Mouse (Mus musculus): ENCODE data around the gene Plcd1. TPM values are rescaled to one million over a fixed set of nuclear protein-coding genes. Genes with fewer than 3 reads are reported as not detected.

The Plcd1 gene
- polyA plus RNA-seq, 1 experiment from 2014 or later = 14.9 TPM

DNA sequence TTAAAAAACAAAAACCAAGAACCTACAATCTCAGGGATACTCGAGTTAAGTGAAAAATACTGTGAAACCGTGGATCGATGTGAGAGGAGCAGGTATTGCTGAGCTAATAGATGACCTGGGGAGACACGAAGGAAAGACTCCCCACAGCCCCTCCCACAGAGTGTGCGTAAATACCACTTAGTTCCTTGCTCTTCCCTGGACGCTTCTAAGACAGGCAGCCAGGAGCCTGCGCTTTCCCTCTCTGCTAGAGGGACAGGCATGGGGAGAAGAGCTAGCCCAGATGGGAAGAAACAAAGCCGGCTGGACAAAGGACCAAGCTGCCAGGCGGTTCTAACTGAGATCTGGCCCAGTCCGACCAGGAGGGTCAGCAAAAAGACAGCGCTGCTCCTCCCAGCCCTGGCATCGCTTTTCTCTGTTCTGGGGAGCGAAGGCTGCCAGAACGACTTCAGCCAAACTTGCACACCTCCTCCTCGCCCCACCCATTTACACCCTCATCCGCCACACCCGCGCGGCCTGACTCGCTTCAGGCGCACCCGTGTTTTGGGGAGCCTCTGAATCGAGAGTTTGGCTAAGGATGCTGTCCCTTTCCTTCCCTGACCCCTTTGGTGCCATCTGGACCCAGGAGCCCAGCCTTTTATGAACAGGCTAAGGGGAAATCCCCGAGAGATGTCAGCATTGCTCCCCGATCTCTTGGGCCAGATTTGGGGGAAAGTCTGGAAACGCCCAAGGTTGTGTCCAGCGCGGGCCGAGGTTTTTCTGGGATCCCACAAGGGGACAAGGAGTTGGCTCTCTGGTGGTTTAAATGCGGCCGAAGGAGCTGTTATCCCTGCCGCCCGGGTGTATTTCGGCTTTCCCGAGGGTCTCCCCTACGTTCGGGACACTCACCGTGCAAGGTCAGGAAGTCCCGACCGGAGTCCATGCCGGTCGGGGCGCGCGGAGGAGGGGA is 556 bp downstream of the Plcd1 start:
- H3K9ac ChIP-seq (ENCODE audit: low read length) = peak overlapping the region; percentile 51
- H3K4me2 ChIP-seq (ENCODE audit: low read depth, low read length, severe bottlenecking) = peak overlapping the region; percentile 82
- H3K4me1 ChIP-seq (replicated peaks; ENCODE audit: control insufficient read depth, insufficient read depth, low read length) = peaks cover 13% of the 10 kb centered on the region; the same call in 1 of the 2 replicates
- peaks cover 31% of the 10 kb centered on the region for H3K27me3 ChIP-seq (ENCODE audit: control insufficient read depth, insufficient read depth, low read length)
- DNase-seq (ENCODE audit: low spot score) (no peak), ATAC-seq (replicated peaks; ENCODE audit: low FRiP score) (no peak)
- H3K27ac ChIP-seq (ENCODE audit: low read depth, low read length) = no peak overlapping the region
- WGBS = 2% methylated on average over 45 of the region's 45 CpGs
- peak overlapping the region; percentile 42 for H3K4me3 ChIP-seq (ENCODE audit: low read depth, low read length)
- no peaks in the 10 kb centered on the region for H3K9me3 ChIP-seq (ENCODE audit: control insufficient read depth, low read length)
- no peaks in the 10 kb centered on the region for H3K36me3 ChIP-seq (ENCODE audit: control insufficient read depth, insufficient read depth, low read length)

DNA sequence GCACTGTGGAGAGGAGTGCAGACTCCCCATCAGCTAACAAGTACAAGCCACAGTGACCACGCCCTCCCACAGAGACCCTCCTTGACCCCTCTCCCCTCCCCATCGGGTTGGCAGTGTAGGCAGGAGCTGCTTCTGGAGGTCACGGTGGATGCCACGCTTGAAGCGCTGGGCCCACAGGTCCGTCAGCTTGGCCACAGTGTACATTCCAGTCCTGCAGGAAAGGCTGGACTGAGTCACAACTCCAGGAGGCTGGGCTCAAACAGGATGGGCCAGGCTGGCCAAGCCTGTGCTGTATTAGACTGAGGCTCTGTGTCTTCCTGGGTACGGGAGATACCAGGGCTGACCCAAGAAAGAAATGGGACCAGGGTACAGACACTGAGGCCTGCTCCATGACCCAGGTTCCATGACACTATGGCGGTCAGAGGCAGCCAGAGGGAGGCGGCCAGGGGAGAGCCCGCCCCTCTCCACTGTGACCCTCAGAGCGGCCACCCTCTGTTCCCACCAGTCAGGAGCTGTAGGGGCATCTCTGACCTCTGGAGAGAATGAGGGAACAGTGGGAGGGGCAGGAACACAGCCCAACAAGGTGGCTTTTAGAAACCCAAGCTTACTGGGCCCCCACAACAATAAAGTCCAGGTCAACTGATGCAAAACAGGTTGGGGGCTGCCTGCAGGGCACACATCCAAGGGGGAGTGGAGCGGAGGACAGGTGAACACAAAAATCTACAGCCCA is 1.6 kb downstream of the Plcd1 start:
- Histone ChIP-seq H3K4me1 (replicated peaks; ENCODE audit: control insufficient read depth, insufficient read depth, low read length) (peaks cover 13% of the 10 kb centered on the region; the same call in 1 of the 2 replicates), H3K27me3 (ENCODE audit: control insufficient read depth, insufficient read depth, low read length) (peaks cover 31% of the 10 kb centered on the region)
- WGBS = 67% methylated on average over 12 of the region's 12 CpGs

DNA sequence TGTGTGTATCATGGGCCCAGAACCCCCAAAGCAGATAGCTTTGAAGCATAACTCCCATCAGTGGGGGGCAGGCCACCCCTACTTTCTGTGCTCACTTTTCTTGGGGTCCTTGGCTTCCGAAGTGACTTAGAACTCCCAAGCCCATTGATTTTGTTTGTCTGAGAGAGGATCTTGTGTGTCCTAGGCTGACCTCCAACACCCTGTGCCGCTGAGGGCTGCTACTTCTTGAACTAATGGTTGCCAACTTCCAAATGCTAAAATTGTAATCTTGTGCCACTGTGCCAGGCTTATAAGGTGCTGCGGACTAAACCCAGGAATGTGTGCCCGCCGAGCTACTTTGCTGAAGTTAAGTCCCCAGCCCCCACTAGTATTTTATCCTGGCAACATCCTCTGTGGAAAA is 2.8 kb downstream of the Plcd1 start:
- Histone ChIP-seq H3K4me2 (ENCODE audit: low read depth, low read length, severe bottlenecking) (no peak overlapping the region), H3K9ac (ENCODE audit: low read length) (no peak overlapping the region), H3K27ac (ENCODE audit: low read depth, low read length) (no peak overlapping the region), H3K9me3 (ENCODE audit: control insufficient read depth, low read length) (no peaks in the 10 kb centered on the region), H3K4me3 (ENCODE audit: low read depth, low read length) (no peak overlapping the region), H3K27me3 (ENCODE audit: control insufficient read depth, insufficient read depth, low read length) (peaks cover 31% of the 10 kb centered on the region), H3K4me1 (replicated peaks; ENCODE audit: control insufficient read depth, insufficient read depth, low read length) (peaks cover 16% of the 10 kb centered on the region; the same call in 1 of the 2 replicates), H3K36me3 (ENCODE audit: control insufficient read depth, insufficient read depth, low read length) (no peaks in the 10 kb centered on the region)
- WGBS = 96% methylated on average over 5 of the region's 5 CpGs
- ATAC-seq (replicated peaks; ENCODE audit: low FRiP score) = no peak
- DNase-seq (ENCODE audit: low spot score) = no peak

More for the DNA sequence above, 1.6 kb downstream of the Plcd1 start:
- ATAC-seq (replicated peaks; ENCODE audit: low FRiP score) = no peak
- Histone ChIP-seq H3K4me2 (ENCODE audit: low read depth, low read length, severe bottlenecking) (peak overlapping the region; percentile 82), H3K36me3 (ENCODE audit: control insufficient read depth, insufficient read depth, low read length) (no peaks in the 10 kb centered on the region), H3K9ac (ENCODE audit: low read length) (no peak overlapping the region), H3K4me3 (ENCODE audit: low read depth, low read length) (no peak overlapping the region; the same call in 1 of the 2 replicates), H3K27ac (ENCODE audit: low read depth, low read length) (no peak overlapping the region), H3K9me3 (ENCODE audit: control insufficient read depth, low read length) (no peaks in the 10 kb centered on the region)
- DNase-seq (ENCODE audit: low spot score) = no peak

DNA sequence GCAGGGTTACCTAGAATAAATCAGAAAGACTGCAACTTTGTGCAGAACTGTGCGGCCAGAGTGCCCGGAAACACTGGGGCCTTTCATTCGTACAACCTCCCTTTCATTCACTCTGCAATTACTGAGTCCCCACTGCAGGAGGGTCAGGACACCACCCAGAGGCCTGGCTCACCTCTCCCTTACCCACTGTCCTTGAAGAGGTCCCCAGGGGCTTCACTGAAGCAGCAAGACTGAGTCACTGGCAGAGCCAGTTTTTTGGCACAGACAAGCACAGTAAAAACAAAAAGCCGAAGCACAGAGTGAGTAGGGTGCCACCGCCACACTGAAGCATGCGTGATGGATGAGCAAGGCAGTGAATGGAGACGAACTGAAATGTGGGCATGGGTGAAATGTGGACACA is 3.9 kb downstream of the Plcd1 start:
- peaks cover 16% of the 10 kb centered on the region; the same call in 1 of the 2 replicates for H3K4me1 ChIP-seq (replicated peaks; ENCODE audit: control insufficient read depth, insufficient read depth, low read length)
- ATAC-seq (replicated peaks; ENCODE audit: low FRiP score) (no peak), DNase-seq (ENCODE audit: low spot score) (no peak)
- no peak overlapping the region for H3K4me2 ChIP-seq (ENCODE audit: low read depth, low read length, severe bottlenecking)
- WGBS = 61% methylated on average over 7 of the region's 7 CpGs
- H3K9ac ChIP-seq (ENCODE audit: low read length) = no peak overlapping the region
- no peak overlapping the region for H3K4me3 ChIP-seq (ENCODE audit: low read depth, low read length)
- no peak overlapping the region for H3K27ac ChIP-seq (ENCODE audit: low read depth, low read length)
- H3K9me3 ChIP-seq (ENCODE audit: control insufficient read depth, low read length) = no peaks in the 10 kb centered on the region
- H3K36me3 ChIP-seq (ENCODE audit: control insufficient read depth, insufficient read depth, low read length) = no peaks in the 10 kb centered on the region
- H3K27me3 ChIP-seq (ENCODE audit: control insufficient read depth, insufficient read depth, low read length) = peaks cover 29% of the 10 kb centered on the region

DNA sequence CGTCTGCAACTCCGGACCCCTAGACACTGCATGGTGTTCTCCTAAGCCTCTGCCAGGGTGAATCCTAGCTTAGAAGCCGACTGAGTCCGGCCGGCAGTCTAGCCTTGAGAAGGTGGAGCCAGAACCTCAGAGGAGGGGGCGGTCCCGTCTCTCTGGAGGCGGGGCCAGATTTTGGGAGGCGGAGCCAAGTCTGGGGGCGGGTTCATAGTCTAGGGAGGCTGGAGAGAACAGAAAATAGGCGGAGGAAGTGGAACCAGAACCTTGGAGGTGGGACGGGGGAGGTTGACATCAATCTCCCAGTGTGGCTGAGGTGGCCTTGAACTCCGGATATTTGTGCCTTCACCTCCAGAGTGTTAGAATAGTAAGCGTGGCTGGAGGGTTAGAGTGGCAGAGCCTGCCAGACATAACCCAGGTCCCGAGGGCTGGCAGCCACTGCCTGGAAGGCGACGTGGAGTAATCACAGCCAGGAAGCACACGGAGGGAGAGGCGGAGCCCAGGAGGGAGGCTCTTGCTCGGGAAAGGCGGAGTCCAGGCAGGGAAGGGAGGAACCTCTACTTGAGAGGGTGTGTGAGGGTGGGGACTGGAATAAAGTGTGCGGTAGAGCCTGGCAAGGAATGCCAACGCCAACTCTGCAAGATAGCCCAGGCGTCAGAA is 5.0 kb downstream of the Plcd1 start:
- Histone ChIP-seq H3K9me3 (ENCODE audit: control insufficient read depth, low read length) (no peaks in the 10 kb centered on the region), H3K27me3 (ENCODE audit: control insufficient read depth, insufficient read depth, low read length) (peaks cover 18% of the 10 kb centered on the region), H3K4me3 (ENCODE audit: low read depth, low read length) (peak overlapping the region; percentile 27), H3K4me2 (ENCODE audit: low read depth, low read length, severe bottlenecking) (peak overlapping the region; percentile 55), H3K36me3 (ENCODE audit: control insufficient read depth, insufficient read depth, low read length) (no peaks in the 10 kb centered on the region), H3K27ac (ENCODE audit: low read depth, low read length) (no peak overlapping the region), H3K4me1 (replicated peaks; ENCODE audit: control insufficient read depth, insufficient read depth, low read length) (peaks cover 15% of the 10 kb centered on the region; the same call in 1 of the 2 replicates), H3K9ac (ENCODE audit: low read length) (peak overlapping the region; percentile 41)
- peak; percentile 81 for ATAC-seq (replicated peaks; ENCODE audit: low FRiP score)
- under 1% methylated on average over 24 of the region's 24 CpGs for WGBS
- peak; percentile 90 for DNase-seq (ENCODE audit: low spot score)

DNA sequence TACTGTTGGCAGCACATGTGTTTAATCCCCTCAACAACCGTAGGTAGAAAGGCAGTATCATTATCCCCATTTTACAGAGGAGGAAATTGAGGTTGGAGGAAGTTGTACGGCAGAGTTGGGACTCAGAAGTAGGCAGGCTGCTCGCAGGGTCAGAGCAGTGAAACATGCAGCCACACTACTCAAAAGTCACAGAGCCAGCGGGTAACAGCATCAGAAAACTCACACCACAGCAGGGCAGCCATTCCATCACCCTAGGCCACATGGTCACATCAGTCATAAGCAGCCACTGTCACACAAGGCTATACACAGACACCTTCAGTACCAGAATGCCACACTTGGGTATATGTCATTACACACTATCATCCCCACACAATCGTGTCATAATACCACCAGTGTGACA is 6.0 kb downstream of the Plcd1 start:
- WGBS = 84% methylated on average over 5 of the region's 5 CpGs
- Histone ChIP-seq H3K9me3 (ENCODE audit: control insufficient read depth, low read length) (no peaks in the 10 kb centered on the region), H3K4me3 (ENCODE audit: low read depth, low read length) (no peak overlapping the region), H3K9ac (ENCODE audit: low read length) (no peak overlapping the region), H3K4me2 (ENCODE audit: low read depth, low read length, severe bottlenecking) (no peak overlapping the region), H3K4me1 (replicated peaks; ENCODE audit: control insufficient read depth, insufficient read depth, low read length) (peaks cover 16% of the 10 kb centered on the region; the same call in 1 of the 2 replicates), H3K27ac (ENCODE audit: low read depth, low read length) (no peak overlapping the region), H3K36me3 (ENCODE audit: control insufficient read depth, insufficient read depth, low read length) (no peaks in the 10 kb centered on the region), H3K27me3 (ENCODE audit: control insufficient read depth, insufficient read depth, low read length) (peaks cover 8% of the 10 kb centered on the region)
- ATAC-seq (replicated peaks; ENCODE audit: low FRiP score) (peak; percentile 3; the same call in 1 of the 2 replicates), DNase-seq (ENCODE audit: low spot score) (no peak)

DNA sequence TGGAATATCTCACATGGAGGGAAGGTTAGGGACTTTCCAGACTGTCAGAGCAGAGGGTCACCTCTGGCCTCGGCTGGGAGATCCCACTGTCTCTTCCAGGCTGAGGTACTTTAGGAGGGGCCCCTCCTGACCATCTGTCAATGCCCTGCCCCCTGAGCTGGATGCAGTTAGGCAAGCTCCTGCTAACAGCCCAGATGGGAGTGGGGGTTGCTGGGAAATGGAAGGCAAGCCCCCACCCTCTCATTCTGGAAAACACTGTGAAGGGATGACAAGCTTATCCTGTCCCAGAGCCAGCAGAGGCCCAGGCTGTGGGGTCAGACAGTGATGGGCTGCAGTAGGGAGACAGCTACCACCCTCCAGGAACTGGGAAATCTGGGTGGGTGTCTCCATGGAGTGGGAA is 6.9 kb downstream of the Plcd1 start:
- Histone ChIP-seq H3K4me2 (ENCODE audit: low read depth, low read length, severe bottlenecking) (no peak overlapping the region), H3K27ac (ENCODE audit: low read depth, low read length) (no peak overlapping the region), H3K4me3 (ENCODE audit: low read depth, low read length) (no peak overlapping the region), H3K9ac (ENCODE audit: low read length) (no peak overlapping the region), H3K27me3 (ENCODE audit: control insufficient read depth, insufficient read depth, low read length) (no peaks in the 10 kb centered on the region), H3K36me3 (ENCODE audit: control insufficient read depth, insufficient read depth, low read length) (no peaks in the 10 kb centered on the region), H3K4me1 (replicated peaks; ENCODE audit: control insufficient read depth, insufficient read depth, low read length) (peaks cover 22% of the 10 kb centered on the region), H3K9me3 (ENCODE audit: control insufficient read depth, low read length) (no peaks in the 10 kb centered on the region)
- no peak for ATAC-seq (replicated peaks; ENCODE audit: low FRiP score)
- WGBS = 43% methylated on average over 1 of the region's 1 CpGs
- no peak for DNase-seq (ENCODE audit: low spot score)

DNA sequence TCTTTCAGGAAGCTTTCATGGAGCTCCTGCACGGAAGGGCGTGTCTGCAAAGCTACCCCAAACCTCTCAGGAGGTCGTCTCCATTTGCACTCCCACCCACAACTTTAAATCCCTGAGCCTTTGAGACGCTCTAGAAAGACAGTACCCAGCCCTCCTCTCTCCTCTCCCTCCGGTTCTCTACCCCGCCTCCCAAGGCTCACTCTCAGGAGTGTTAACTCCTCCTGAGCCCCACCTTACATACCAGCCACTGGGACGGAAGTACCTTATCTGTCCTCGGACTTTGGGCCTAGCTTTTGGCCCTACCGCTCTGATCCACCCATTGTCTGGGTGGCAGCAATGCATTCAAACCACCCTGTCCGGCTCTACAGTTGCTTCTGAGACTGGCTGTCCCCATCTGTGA is 9.3 kb downstream of the Plcd1 start:
- no peak for DNase-seq (ENCODE audit: low spot score)
- ATAC-seq (replicated peaks; ENCODE audit: low FRiP score) = no peak
- peaks cover 19% of the 10 kb centered on the region for H3K4me1 ChIP-seq (replicated peaks; ENCODE audit: control insufficient read depth, insufficient read depth, low read length)
- H3K27me3 ChIP-seq (ENCODE audit: control insufficient read depth, insufficient read depth, low read length) = no peaks in the 10 kb centered on the region
- no peak overlapping the region for H3K4me2 ChIP-seq (ENCODE audit: low read depth, low read length, severe bottlenecking)
- no peak overlapping the region for H3K4me3 ChIP-seq (ENCODE audit: low read depth, low read length)
- H3K9me3 ChIP-seq (ENCODE audit: control insufficient read depth, low read length) = no peaks in the 10 kb centered on the region
- H3K27ac ChIP-seq (ENCODE audit: low read depth, low read length) = no peak overlapping the region
- no peaks in the 10 kb centered on the region for H3K36me3 ChIP-seq (ENCODE audit: control insufficient read depth, insufficient read depth, low read length)
- 79% methylated on average over 10 of the region's 10 CpGs for WGBS
- H3K9ac ChIP-seq (ENCODE audit: low read length) = no peak overlapping the region

All from forebrain, embryonic 11.5 days (tissue).